Mouse (Mus musculus) c-Kit-negative CD71-positive TER-119-positive erythroid progenitor cells, embryonic 14.5 days (primary cell): ENCODE results near the gene Cux1.

Experiments used
- DNase-seq: peaks from one replicate; pipeline ENCODE4 v3.0.0-alpha.2; 2013; ENCODE audit warnings: low read depth, low spot score

Gene Cux1

GRCm38 (mm10) chr5:136210549-136210948 is 356.7 kb downstream of the Cux1 start:
- DNase-seq, result no peak

GRCm38 (mm10) chr5:136201832-136202231 is 365.5 kb downstream of the Cux1 start:
- DNase-seq, result peak; percentile 36

- DNase-seq, result no peak
These were observed 367.8 kb downstream of the Cux1 start for GRCm38 (mm10) chr5:136199526-136199925.

- DNase-seq, result peak; percentile 95
These were observed 368.6 kb downstream of the Cux1 start, which contains the start of gene Prkrip1 for GRCm38 (mm10) chr5:136198474-136199391. Gene Prkrip1 (minus strand): TSS chr5:136198963.
